Mouse (Mus musculus) limb, embryonic 13.5 days (tissue): Measurements from ENCODE around the gene Olfr456. TPM values are rescaled to one million over a fixed set of nuclear protein-coding genes. Genes with fewer than 3 reads are reported as not detected.

ENCODE experiments used
- polyA plus RNA-seq: library from polyadenylated mRNA; unstranded; fragments of >200 nt; fragmentation: Nextera tagmentation; extraction: Ambion mirVana; gene quantifications from 2 replicates; pipeline ENCODE4 v1.2.1, GENCODE M21; 2015

Gene Olfr456
- polyA plus RNA-seq, 1 experiment from 2014 or later, result not detected

Other genes with a start within 250 kb of the Olfr456 start
- gene Gstk1, start 241.3 kb downstream of the Olfr456 start, polyA plus RNA-seq, result 22.6 and 25.6 TPM in 2 replicates
- 0.93 and 0.99 TPM in 2 replicates for gene Tmem139, start 225.2 kb downstream of the Olfr456 start, polyA plus RNA-seq
- gene Casp2, start 222.2 kb downstream of the Olfr456 start, polyA plus RNA-seq, result 63.0 and 64.7 TPM in 2 replicates
- 0.32 and 0.46 TPM in 2 replicates for gene Clcn1, start 200.5 kb downstream of the Olfr456 start, polyA plus RNA-seq
- gene Fam131b, start 162.6 kb downstream of the Olfr456 start, polyA plus RNA-seq, result 0.45 and 0.56 TPM in 2 replicates
- 118 and 123 TPM in 2 replicates for gene Zyx, start 137.6 kb downstream of the Olfr456 start, polyA plus RNA-seq
- gene Epha1, start 113.9 kb downstream of the Olfr456 start, polyA plus RNA-seq, result 8.9 and 9.4 TPM in 2 replicates
- not detected in 2 replicates for gene Tas2r143, start 87.0 kb downstream of the Olfr456 start, polyA plus RNA-seq
- not detected in 2 replicates for gene Tas2r135, start 81.8 kb downstream of the Olfr456 start, polyA plus RNA-seq
- gene Tas2r126, start 52.7 kb downstream of the Olfr456 start, polyA plus RNA-seq, result not detected in 2 replicates
- gene Olfr458, start 22.0 kb downstream of the Olfr456 start, polyA plus RNA-seq, result not detected in 2 replicates
- gene Olfr457, start 10.9 kb downstream of the Olfr456 start, polyA plus RNA-seq, result not detected in 2 replicates
- gene Olfr455, start 60.4 kb upstream of the Olfr456 start, polyA plus RNA-seq, result not detected in 2 replicates
- gene Tcaf3, start 110.5 kb upstream of the Olfr456 start, polyA plus RNA-seq, result not detected in 2 replicates
- 5.6 TPM in 2 replicates for gene Tcaf2, start 158.0 kb upstream of the Olfr456 start, polyA plus RNA-seq
- gene Tcaf1, start 222.9 kb upstream of the Olfr456 start, polyA plus RNA-seq, result 88.2 and 93.1 TPM in 2 replicates